In the genomic region with DNA sequence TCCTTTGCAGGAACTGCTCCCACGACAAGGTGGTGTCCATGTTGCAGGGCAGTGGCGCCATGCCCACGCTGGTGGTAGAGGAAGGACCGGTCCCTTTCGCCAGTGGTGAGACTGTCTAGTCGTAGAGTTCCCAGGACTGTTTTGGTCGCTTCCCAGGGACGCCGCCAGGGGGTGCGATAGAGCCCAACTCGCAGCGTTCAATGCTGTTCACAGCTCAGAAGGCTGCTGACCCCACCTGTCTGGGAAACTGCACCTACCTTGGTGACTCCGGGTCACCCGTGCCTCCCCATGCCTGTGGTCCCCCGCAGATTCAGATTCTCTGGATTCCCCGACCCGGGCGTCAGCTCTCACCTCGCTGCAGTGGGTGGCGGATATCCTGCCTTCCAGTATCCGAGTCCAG, we compare ENCODE assay signal across 8 mouse cellular contexts. TPM values are rescaled to one million over a fixed set of nuclear protein-coding genes. Genes with fewer than 3 reads are reported as not detected.
DNase-seq lines count a peak whose midpoint lies in the region; ATAC-seq and TF ChIP-seq lines count a peak whose summit lies in the region.

No protein-coding gene starts in this region.

- no peak overlapping the region for H3K4me3 ChIP-seq in hindbrain, embryonic 14.5 days (replicated peaks; ENCODE audit: low read length)
- H3K4me3 ChIP-seq in small intestine, adult 2 months (ENCODE audit: low read depth, low read length), result peak overlapping the region; percentile 40

- H3K36me3 ChIP-seq in hindbrain, embryonic 14.5 days (replicated peaks; ENCODE audit: control insufficient read depth, insufficient read depth), result no peaks in the 10 kb centered on the region
- no peaks in the 10 kb centered on the region for H3K36me3 ChIP-seq in small intestine, adult 2 months (ENCODE audit: control insufficient read depth, insufficient read depth, low read length)

- peaks cover 2% of the 10 kb centered on the region for H3K4me1 ChIP-seq in hindbrain, embryonic 14.5 days (replicated peaks; ENCODE audit: control insufficient read depth, insufficient read depth, low read length)
- H3K4me1 ChIP-seq in small intestine, adult 2 months (ENCODE audit: control insufficient read depth, insufficient read depth, insufficient read length, low read length), result no peaks in the 10 kb centered on the region; the same call in 1 of the 2 replicates

- H3K27me3 ChIP-seq in hindbrain, embryonic 14.5 days (ENCODE audit: control insufficient read depth, insufficient read depth, low read length), result peaks cover 54% of the 10 kb centered on the region
- H3K27me3 ChIP-seq in small intestine, adult 2 months (ENCODE audit: control insufficient read depth, insufficient read depth, low read length), result peaks cover 11% of the 10 kb centered on the region; the same call in 1 of the 2 replicates

- DNase-seq in ZHBTc4 (ENCODE audit: low read depth, low spot score), result peak; percentile 80
- DNase-seq in cerebellum, adult 8-10 months, result peak; percentile 44
- DNase-seq in forelimb bud, embryonic 11.5 days (ENCODE audit: low read depth, low spot score), result peak; percentile 56
- peak; percentile 78 for DNase-seq in hindbrain, embryonic 14.5 days (ENCODE audit: low spot score)
- peak; percentile 49 to 63 for DNase-seq in left cerebral cortex, postnatal 14 days (ENCODE audit: low spot score in 2 of 2)

- TF ChIP-seq CTCF in small intestine, adult 2 months (IDR thresholded peaks at IDR 0.05; ENCODE audit: extremely low read depth, insufficient read length, insufficient replicate concordance, low read depth, low read length), result peak; percentile 85

- no peak overlapping the region for H3K27ac ChIP-seq in hindbrain, embryonic 14.5 days
- no peak overlapping the region for H3K27ac ChIP-seq in small intestine, adult 2 months (ENCODE audit: insufficient read depth, low read depth, low read length)

- no peaks in the 10 kb centered on the region for H3K9me3 ChIP-seq in hindbrain, embryonic 14.5 days (ENCODE audit: control insufficient read depth, low read length)

- no peak for ATAC-seq in hindbrain, embryonic 14.5 days (ENCODE audit: low FRiP score)
- peak; percentile 95 for ATAC-seq in megakaryocyte progenitor cell, adult 5-6 weeks (replicated peaks; ENCODE audit: poor library complexity)
- no peak for ATAC-seq in activated CD4-positive, CD25-positive, alpha-beta regulatory T cell, adult 4 months

- intact Hi-C loops in left cerebral cortex, postnatal 14 days (cut with DNase I), result no loop called here

- H3K9ac ChIP-seq in hindbrain, embryonic 14.5 days, result no peak overlapping the region

- no peak for TF ChIP-seq POLR2A in small intestine, adult 2 months (IDR thresholded peaks at IDR 0.05; ENCODE audit: low read depth, low read length)

- H3K4me2 ChIP-seq in hindbrain, embryonic 14.5 days (replicated peaks), result peak overlapping the region; percentile 40

- 11% methylated on average over 21 of the region's 21 CpGs for WGBS in hindbrain, embryonic 14.5 days
- WGBS in small intestine, adult 2 months, result 5% methylated on average over 21 of the region's 21 CpGs

RNA-seq across cellular contexts. Expression of a gene that starts 18.1 kb away (rescaled TPM):
- 0.25 and 0.60 TPM in 2 replicates for polyA plus RNA-seq in hindbrain, embryonic 14.5 days (2014; fragmentation: Nextera tagmentation; extraction: Ambion mirVana)
- 1 to 10 TPM; 1.4 to 1.9 TPM for total RNA-seq in left cerebral cortex, postnatal 14 days (2021)
- total RNA-seq in megakaryocyte progenitor cell, adult 5-6 weeks (2015), result not detected in 2 replicates
- not detected in 2 replicates for total RNA-seq in megakaryocyte progenitor cell, adult 5-6 weeks (2017)
- polyA plus RNA-seq in small intestine, adult 2 months (2012; rRNA removed), result 0.09 and 0.22 TPM in 2 replicates
- not detected for polyA plus RNA-seq in activated CD4-positive, CD25-positive, alpha-beta regulatory T cell, adult 4 months (2017; shearing (Covaris generic))

RNA-seq across cellular contexts. Expression of a gene that starts 28.4 kb away (rescaled TPM):
- 146 and 147 TPM in 2 replicates for polyA plus RNA-seq in hindbrain, embryonic 14.5 days (2014; fragmentation: Nextera tagmentation; extraction: Ambion mirVana)
- 10 to 100 TPM; 41.3 to 43.4 TPM for total RNA-seq in left cerebral cortex, postnatal 14 days (2021)
- 98.7 and 103 TPM in 2 replicates for total RNA-seq in megakaryocyte progenitor cell, adult 5-6 weeks (2015)
- 150 and 171 TPM in 2 replicates for total RNA-seq in megakaryocyte progenitor cell, adult 5-6 weeks (2017)
- polyA plus RNA-seq in small intestine, adult 2 months (2012; rRNA removed), result 163 and 240 TPM in 2 replicates
- 10 to 100 TPM; 71.0 to 76.8 TPM for polyA plus RNA-seq in activated CD4-positive, CD25-positive, alpha-beta regulatory T cell, adult 4 months (2017; shearing (Covaris generic))

RNA-seq across cellular contexts. Expression of a gene that starts 46.2 kb away (rescaled TPM):
- polyA plus RNA-seq in hindbrain, embryonic 14.5 days (2014; fragmentation: Nextera tagmentation; extraction: Ambion mirVana), result 72.2 and 78.1 TPM in 2 replicates
- total RNA-seq in left cerebral cortex, postnatal 14 days (2021), result 10 to 100 TPM; 35.8 to 37.4 TPM
- 58.7 and 66.4 TPM in 2 replicates for total RNA-seq in megakaryocyte progenitor cell, adult 5-6 weeks (2015)
- 36.2 and 38.7 TPM in 2 replicates for total RNA-seq in megakaryocyte progenitor cell, adult 5-6 weeks (2017)
- polyA plus RNA-seq in small intestine, adult 2 months (2012; rRNA removed), result 24.4 and 44.6 TPM in 2 replicates
- 10 to 100 TPM; 63.7 to 68.0 TPM for polyA plus RNA-seq in activated CD4-positive, CD25-positive, alpha-beta regulatory T cell, adult 4 months (2017; shearing (Covaris generic))
